Mouse (Mus musculus): ENCODE results near the gene Pold1. TPM values are rescaled to one million over a fixed set of nuclear protein-coding genes. Genes with fewer than 3 reads are reported as not detected.

Pold1 gene
- polyA plus RNA-seq, 1 experiment from 2014 or later = 58.5 TPM

DNA sequence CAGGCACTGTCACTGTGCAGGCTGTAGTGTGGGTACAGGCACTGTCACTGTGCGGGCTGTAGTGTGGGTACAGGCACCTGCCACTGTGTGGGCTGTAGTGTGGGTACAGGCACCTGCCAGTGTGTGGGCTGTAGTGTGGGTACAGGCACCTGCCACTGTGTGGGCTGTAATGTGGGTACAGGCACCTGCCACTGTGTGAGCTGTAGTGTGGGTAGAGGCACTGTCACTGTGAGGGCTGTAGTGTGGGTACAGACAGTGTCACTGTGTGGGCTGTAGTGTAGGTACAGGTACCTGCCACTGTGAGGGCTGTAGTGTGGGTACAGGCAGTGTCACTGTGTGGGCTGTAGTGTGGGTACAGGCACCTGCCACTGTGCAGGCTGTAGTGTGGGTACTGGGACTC lies 64.5 kb downstream of the Pold1 start:
- peak; percentile 77 for DNase-seq (ENCODE audit: low spot score, missing footprints)

GRCm38 (mm10) chr7:44482836-44483435 lies 65.7 kb downstream of the Pold1 start:
- Histone ChIP-seq H3K4me3 (ENCODE audit: low read depth, low read length) (no peak overlapping the region), H3K4me1 (ENCODE audit: control insufficient read depth, insufficient read depth, low read length) (no peaks in the 10 kb centered on the region), H3K27ac (ENCODE audit: low read depth, low read length) (no peak overlapping the region), H3K36me3 (ENCODE audit: control insufficient read depth, insufficient read depth, low read length) (no peaks in the 10 kb centered on the region), H3K9me3 (ENCODE audit: control insufficient read depth, low read length) (no peaks in the 10 kb centered on the region), H3K4me2 (no peak overlapping the region), H3K9ac (ENCODE audit: low read length) (no peak overlapping the region; the same call in 1 of the 2 replicates), H3K27me3 (ENCODE audit: control insufficient read depth, insufficient read depth, low read length) (peaks cover 4% of the 10 kb centered on the region; the same call in 1 of the 2 replicates)
- DNase-seq (ENCODE audit: low spot score, missing footprints) (peak; percentile 54), ATAC-seq (ENCODE audit: low FRiP score) (no peak)
- WGBS = 83% methylated on average over 3 of the region's 3 CpGs

More for the DNA sequence above, 64.5 kb downstream of the Pold1 start:
- 94% methylated on average over 1 of the region's 1 CpGs for WGBS
- no peaks in the 10 kb centered on the region for H3K4me1 ChIP-seq (ENCODE audit: control insufficient read depth, insufficient read depth, low read length)
- no peak overlapping the region for H3K9ac ChIP-seq (ENCODE audit: low read length)
- 0 out of 2 replicates have a peak, but pooled peaks cover 4% of the 10 kb centered on the region for H3K36me3 ChIP-seq (ENCODE audit: control insufficient read depth, insufficient read depth, low read length)
- no peak for ATAC-seq (ENCODE audit: low FRiP score)
- no peak overlapping the region for H3K4me2 ChIP-seq
- peaks cover 4% of the 10 kb centered on the region; the same call in 1 of the 2 replicates for H3K27me3 ChIP-seq (ENCODE audit: control insufficient read depth, insufficient read depth, low read length)
- H3K4me3 ChIP-seq (ENCODE audit: low read depth, low read length) = no peak overlapping the region
- H3K9me3 ChIP-seq (ENCODE audit: control insufficient read depth, low read length) = no peaks in the 10 kb centered on the region
- no peak overlapping the region for H3K27ac ChIP-seq (ENCODE audit: low read depth, low read length)

Small RNA genes lying within 50 kb of the gene (microRNA-seq; reads per million reads assigned to microRNA genes)
- 1.5 reads per million for gene Mir7053

Other genes with a start within 250 kb of the Pold1 start
- 2.2 and 3.4 TPM in 2 replicates for gene Clec11a, start 241.9 kb downstream of the Pold1 start, polyA plus RNA-seq (2014; fragmentation: Nextera tagmentation; extraction: Ambion mirVana)
- gene Shank1, start 238.6 kb downstream of the Pold1 start, polyA plus RNA-seq (2014; fragmentation: Nextera tagmentation; extraction: Ambion mirVana) = 3.4 TPM in 2 replicates
- gene Syt3, start 164.7 kb downstream of the Pold1 start, polyA plus RNA-seq (2014; fragmentation: Nextera tagmentation; extraction: Ambion mirVana) = 1.5 and 2.1 TPM in 2 replicates
- gene 1700008O03Rik, start 163.0 kb downstream of the Pold1 start, polyA plus RNA-seq (2014; fragmentation: Nextera tagmentation; extraction: Ambion mirVana) = 0.31 and 1.1 TPM in 2 replicates
- gene Lrrc4b, start 119.8 kb downstream of the Pold1 start, polyA plus RNA-seq (2014; fragmentation: Nextera tagmentation; extraction: Ambion mirVana) = 9.2 and 10.3 TPM in 2 replicates
- gene Aspdh, start 83.5 kb downstream of the Pold1 start, polyA plus RNA-seq (2014; fragmentation: Nextera tagmentation; extraction: Ambion mirVana) = 1.8 and 2.9 TPM in 2 replicates
- 49.4 and 55.8 TPM in 2 replicates for gene Josd2, start 80.9 kb downstream of the Pold1 start, polyA plus RNA-seq (2014; fragmentation: Nextera tagmentation; extraction: Ambion mirVana)
- 91.8 and 99.3 TPM in 2 replicates for gene Emc10, start 52.3 kb downstream of the Pold1 start, polyA plus RNA-seq (2014; fragmentation: Nextera tagmentation; extraction: Ambion mirVana)
- gene Fam71e1, start 52.3 kb downstream of the Pold1 start, polyA plus RNA-seq (2014; fragmentation: Nextera tagmentation; extraction: Ambion mirVana) = 14.7 and 17.1 TPM in 2 replicates
- gene Mybpc2, start 24.2 kb downstream of the Pold1 start, polyA plus RNA-seq (2014; fragmentation: Nextera tagmentation; extraction: Ambion mirVana) = 0.07 TPM in 1 of 2 replicates, not detected in the other
- gene Spib, start 16.8 kb downstream of the Pold1 start, polyA plus RNA-seq (2014; fragmentation: Nextera tagmentation; extraction: Ambion mirVana) = 0.07 TPM in 1 of 2 replicates, not detected in the other
- 63.8 and 69.6 TPM in 2 replicates for gene Nr1h2, start 5.1 kb upstream of the Pold1 start, polyA plus RNA-seq (2014; fragmentation: Nextera tagmentation; extraction: Ambion mirVana)
- gene Napsa, start 23.5 kb upstream of the Pold1 start, polyA plus RNA-seq (2014; fragmentation: Nextera tagmentation; extraction: Ambion mirVana) = 0.21 and 0.33 TPM in 2 replicates
- gene Kcnc3, start 41.8 kb upstream of the Pold1 start, polyA plus RNA-seq (2014; fragmentation: Nextera tagmentation; extraction: Ambion mirVana) = 0.86 and 1.3 TPM in 2 replicates
- gene Myh14, start 122.0 kb upstream of the Pold1 start, polyA plus RNA-seq (2014; fragmentation: Nextera tagmentation; extraction: Ambion mirVana) = 1.1 and 1.3 TPM in 2 replicates
- not detected in 2 replicates for gene Izumo2, start 159.9 kb upstream of the Pold1 start, polyA plus RNA-seq (2014; fragmentation: Nextera tagmentation; extraction: Ambion mirVana)
- gene Vrk3, start 199.6 kb upstream of the Pold1 start, polyA plus RNA-seq (2014; fragmentation: Nextera tagmentation; extraction: Ambion mirVana) = 41.7 and 43.4 TPM in 2 replicates
- 2.7 and 4.3 TPM in 2 replicates for gene Zfp473, start 202.2 kb upstream of the Pold1 start, polyA plus RNA-seq (2014; fragmentation: Nextera tagmentation; extraction: Ambion mirVana)